Mouse (Mus musculus): ENCODE data around the gene Ylpm1. TPM values are rescaled to one million over a fixed set of nuclear protein-coding genes. Genes with fewer than 3 reads are reported as not detected.

The Ylpm1 gene
- total RNA-seq (2022), result 10 to 100 TPM; 26.6 to 30.4 (median 29.7) TPM

DNA sequence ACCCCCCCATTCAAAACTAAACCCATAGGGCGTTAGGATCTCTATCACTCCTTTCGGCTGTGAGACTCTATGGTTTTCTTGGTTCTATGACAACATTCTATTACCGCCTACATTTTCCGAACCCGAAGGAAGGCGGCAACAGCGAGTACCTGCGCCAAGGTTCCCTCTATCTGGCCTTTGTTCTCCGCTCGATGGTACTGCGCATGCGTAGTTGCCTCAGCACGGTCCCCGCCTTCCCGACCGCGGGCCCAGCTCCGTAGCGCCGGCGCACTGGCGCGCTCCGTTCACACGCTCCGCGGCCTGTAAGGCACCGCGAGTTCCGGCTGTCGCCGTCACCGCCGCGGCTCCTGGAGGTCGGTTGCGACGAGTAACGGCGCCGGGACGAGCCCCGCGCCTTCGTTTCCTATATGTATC is at the start of gene Ylpm1:
Gene Ylpm1 (plus strand): TSS at position 239 of the 414 bp plus-strand sequence.
- peak; percentile 97 for DNase-seq (ENCODE audit: low spot score)

DNA sequence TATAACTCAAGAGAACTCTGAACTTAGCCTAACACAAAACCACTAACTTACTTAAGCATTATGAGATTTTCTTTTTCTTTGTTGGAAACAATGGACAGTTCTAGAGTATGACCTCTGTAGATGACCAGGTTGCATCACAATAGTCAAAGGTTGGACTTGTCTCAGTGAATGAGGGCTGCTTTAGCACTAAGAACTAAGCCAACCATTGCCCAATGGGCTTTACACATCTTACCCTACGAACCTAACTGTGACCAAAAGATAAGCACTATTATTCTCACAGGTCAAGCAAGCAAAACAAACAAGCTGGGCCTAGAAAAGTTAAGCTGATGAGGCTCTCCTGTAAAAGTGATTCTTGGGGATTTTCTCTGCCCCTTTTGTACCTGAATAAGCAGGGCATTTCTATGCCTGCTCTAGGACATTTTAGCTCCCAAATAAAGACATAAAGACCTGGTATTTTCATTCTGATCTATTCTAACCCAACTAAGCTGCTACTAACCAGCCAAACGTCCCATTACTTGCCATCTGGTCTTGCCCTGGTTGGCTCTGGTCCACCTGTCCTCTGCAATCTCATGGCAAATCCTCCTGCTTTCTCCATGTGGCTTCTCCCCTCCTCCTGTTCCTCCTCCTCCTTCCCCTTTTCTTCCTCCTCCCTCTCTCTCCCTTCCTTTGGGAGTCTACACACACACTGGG is 48.1 kb upstream of the Ylpm1 start:
- DNase-seq (ENCODE audit: low spot score), result no peak

DNA sequence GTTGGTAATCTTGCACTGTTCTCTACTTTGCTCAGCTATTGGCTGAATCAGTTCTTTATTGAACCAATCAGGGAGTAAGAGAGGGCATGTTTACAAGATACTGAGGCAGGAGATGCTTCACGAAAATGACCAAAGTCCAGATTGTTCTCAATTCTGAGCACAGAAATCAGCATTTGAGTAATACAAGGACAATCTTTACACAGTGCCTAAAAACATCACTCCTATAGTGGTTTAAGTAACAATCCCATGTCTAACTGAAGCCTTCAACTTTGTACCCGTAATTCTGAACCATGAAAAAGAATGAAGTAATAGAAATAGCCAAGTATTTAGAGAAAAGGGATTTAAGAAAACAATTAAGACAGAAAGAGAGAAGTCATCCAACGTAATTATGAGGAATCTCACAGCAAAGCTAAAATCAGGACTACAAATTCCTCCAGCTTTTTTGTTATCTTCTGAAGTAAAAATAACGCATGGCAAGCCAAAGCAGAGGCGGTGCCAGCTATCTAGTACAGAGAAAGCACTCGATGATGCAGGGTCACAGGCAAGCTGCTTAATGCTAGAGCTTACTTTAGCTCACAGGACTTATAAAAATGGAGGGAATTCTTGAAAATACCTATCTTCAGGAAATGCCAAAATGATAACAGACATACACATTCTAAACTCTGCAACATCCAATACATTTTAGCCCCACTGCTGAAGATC is 47.4 kb upstream of the Ylpm1 start:
- peak; percentile 40 for DNase-seq (ENCODE audit: low spot score)

DNA sequence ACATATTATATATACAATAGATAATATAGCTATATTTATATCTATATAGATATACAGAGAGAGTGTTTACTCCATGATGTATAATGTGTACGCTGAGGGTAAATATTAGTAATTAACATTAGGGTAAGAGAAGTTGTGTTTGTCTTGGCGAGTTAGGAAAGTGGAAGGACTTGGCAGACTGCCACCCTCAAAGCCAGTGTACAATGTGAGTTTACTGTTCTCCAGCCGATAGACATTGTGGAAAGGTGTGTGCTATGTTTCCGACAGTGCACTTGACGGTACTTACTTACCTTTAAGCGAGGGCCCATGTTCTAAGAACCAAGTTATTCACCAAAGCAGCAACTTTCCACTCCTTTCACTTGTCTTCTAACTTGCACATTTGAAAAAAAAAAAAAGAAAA is 45.4 kb upstream of the Ylpm1 start:
- no peak for DNase-seq (ENCODE audit: low spot score)

DNA sequence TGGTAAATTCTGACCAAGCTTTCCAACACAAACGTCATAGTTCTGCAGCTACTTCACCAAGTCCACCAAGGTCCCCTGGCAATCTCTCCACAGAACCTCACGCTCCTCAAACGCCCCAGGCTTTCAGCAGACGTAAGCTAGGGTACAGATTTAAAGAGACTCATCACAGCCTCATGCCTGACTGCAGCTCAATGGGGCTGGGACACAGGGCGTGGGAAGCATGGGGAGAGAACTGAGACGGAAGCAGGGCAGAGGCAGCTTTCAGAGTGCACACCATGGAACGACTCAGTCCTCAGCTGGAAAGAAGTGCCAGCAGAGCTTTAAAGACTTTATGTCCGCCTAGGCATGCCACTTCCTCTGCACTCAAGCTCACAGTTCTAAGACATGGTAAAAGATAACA is 44.6 kb upstream of the Ylpm1 start:
- DNase-seq (ENCODE audit: low spot score), result no peak

DNA sequence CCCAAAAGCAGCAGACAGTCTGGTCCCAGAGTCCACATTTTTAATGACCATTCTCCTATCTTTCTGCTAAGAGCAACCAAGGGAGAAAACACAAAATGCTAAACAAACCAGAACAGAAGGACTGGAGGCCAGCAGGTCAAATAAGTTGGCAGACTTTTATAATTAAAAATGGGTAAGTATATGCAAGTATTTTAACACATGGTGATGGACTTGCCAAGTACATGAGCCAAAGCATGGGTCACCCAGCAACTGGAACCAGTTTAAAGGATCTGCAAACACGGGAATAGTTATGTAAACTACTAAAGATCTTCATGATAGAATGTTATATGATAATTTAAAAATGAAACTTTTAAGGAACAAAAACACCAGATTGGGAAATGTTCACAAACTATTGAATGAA is 43.8 kb upstream of the Ylpm1 start:
- DNase-seq (ENCODE audit: low spot score), result no peak

DNA sequence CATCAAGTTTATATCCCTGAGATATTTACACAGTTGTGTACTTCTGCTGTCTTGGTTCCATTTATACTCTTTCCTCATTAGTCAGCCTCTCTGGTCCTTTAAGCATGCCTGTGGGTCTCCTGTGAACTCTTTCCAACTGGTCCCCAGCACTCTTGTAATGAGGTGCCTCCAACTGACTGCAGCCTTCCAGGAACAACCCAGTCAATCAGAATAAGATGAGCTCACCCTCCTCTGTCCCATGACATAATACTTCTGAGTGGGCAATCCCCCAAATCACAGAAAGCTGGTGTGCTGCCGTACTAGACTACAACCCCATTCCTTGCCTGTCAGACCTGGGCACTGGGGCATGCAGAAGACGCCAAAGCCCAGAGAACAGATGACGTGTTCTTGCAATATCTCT is 39.8 kb upstream of the Ylpm1 start:
- no peak for DNase-seq (ENCODE audit: low spot score)

DNA sequence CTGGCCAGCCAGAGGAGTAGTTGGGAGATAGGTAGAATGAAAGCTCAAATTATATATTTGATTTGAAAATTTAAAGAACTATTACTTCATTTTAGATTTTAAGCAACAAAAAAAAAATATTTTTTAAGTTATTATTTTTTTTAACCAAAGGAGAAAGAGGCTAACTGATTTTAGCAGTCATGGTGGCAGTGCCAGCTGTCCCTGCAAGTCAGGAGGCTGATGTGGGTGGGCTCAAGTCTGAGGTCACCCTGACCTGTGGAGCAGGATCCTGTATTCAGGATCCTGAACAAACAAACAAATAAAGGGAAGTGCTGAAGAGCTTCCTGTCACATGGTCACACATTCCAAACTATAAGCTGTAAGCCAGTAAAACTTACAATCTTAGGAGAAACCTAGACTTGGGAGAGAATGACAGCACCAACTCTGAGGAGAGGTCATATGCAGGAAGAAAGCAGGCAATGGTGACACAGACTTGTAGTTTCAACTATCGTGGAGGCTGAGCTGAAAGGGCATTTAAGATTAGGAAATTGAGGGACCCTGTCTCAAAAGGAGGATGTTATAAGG is 37.2 kb upstream of the Ylpm1 start:
- DNase-seq (ENCODE audit: low spot score), result no peak

DNA sequence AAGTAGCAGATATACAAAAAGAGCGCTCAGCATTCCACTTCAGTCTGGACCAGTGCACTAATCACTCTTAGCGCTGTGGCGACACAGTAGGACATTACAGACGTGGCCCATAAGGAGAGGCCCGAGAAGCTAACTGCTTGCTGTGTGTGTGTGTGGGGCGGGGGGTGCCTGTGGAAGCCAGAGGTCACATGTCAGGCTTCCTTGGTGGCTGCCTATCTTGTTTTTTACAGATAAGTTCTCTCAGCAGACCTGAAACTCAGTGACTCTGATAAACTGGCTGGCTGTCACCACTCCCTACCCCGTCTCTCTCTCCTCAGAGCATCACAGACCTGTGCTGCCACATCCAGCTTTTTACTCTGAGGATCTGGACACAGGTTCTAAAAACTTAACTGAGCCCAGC is 33.5 kb upstream of the Ylpm1 start:
- DNase-seq (ENCODE audit: low spot score), result no peak

DNA sequence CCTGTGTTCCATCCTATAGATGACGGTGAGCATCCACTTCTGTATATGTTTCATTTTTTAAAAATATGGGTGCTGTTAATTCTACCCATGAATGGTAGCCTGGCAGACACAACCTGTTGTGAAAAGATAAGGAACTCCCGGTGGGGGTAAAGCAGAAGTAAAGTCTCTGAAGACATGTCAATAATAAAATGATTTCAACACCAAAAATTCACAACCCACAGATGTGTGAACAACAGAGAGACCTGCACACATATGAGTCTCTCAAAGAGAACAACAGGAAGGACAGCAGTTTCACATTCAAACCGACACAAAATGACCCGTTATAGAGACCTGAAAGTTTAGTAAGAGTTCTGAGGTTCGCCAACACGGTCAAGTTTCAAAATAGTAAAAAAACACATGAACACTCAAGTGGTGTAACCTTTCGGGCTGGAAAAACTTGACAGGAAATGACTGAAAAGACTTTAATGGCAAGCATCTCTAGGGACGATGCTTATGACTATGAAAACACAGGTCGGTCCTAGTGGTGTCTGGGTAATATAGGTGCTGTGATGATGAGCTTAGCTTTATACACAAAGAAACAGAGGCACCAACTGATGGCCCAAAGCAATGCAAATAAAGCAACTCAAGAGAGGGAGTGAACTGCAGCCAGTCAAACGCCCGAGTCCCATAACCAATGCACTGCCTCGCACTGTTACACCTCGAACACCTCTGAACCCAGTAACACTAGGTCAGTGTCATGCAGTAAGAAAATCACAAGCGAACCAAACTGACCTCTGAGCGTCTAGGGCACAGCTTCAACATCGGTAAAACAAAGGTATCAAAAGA is 27.1 kb upstream of the Ylpm1 start:
- DNase-seq (ENCODE audit: low spot score), result no peak

DNA sequence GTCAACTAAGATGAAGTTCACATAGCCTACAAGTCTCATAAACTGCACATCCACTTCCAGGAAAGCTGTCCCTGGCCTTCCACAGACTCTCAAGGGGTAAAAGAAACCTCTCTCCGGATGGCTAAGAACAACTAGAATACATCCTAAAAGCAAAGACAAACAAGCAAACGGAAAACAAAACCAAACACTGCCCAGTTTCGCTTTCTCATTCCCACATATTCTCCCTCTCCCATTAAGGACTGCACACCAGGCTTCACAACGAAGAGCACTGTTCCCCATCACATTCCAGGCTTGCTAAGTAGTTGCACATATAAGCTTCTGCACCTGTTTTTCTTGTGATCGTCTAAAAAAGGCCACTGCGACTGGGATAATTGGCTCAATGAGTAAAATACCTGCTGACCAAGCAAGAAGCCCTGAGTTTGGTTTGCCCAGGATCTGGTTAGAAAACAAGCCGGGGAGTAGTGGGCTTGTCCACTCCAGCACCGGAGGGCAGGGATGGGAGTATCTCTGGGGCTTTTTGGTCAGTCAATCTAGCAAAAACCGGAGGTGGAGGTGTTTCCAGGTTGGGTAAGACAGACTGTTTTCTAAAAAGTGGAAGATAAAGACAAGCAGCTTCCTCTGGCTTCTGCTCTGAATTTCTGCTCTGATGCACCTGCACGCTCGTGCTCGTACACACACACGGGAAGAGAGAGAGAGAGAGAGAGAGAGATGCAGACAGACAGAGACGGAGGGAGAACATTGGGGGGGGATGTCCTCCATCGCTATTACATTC is 26.3 kb upstream of the Ylpm1 start:
- no peak for DNase-seq (ENCODE audit: low spot score)

DNA sequence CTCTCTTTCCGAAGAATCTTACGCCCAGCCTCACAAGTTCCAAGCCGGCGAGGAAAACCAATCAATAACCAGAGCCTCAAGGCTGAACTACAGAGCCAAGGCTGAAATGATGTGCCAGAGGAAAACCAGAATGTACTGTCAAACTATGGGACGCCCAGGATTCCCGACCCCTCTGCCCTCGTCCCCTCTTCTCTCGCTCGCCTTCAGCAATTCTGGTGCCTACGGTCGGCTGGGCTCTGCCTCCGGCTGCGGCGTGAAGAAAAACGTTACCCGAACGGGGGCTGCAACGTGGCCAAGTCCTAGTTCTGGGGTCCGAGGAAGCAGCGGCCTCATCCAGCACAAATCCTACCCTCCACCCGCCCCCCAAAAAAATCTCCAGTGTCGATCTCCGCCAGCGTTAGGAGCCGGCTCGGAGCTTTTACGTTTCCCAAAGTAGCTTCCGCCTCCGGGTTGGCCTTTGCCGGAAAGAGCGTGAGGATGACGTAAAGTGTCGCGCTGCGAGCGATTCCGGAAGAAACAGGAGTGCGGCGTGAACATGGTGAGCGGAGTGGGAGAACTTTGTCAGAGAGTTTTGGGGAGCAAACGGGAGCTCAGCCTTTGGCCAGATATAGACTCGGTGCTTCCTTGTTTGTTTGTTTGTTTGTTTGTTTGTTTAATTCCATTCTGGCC is 25.6 kb upstream of the Ylpm1 start, which contains the start of the genes Fcf1 and Arel1:
Gene Fcf1 (plus strand): TSS at position 470 of the 669 bp plus-strand sequence.
Gene Arel1 (minus strand): TSS at position 473 of the 669 bp plus-strand sequence.
- peak; percentile 95 for DNase-seq (ENCODE audit: low spot score)

DNA sequence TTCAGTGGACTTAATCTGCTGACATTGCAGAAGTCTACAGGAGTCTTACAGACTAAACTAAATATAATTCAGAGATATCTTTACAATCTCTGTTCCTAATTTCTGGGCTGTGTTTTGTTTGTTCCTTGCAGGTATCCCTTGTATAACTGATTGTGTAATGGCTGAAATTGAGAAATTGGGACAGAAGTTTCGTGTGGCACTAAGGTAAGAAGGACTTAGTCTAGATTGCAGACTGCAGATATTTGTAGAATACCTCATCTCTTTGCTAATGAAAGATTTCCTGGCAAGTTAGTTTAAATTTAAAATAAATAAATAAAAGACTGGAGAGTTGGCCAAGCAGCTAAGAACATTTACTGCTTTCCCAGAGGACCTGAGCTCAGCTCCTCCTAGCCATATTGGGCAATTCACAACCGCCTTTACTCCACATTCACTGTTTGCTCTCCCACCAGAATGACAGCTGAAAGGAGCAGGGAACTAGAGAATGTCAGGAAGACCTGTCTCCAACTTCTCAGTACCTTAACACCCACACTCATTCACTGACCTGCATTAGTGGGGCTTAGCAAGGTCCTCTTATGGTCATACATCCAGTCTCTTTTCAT is 16.8 kb upstream of the Ylpm1 start:
- DNase-seq (ENCODE audit: low spot score), result no peak

DNA sequence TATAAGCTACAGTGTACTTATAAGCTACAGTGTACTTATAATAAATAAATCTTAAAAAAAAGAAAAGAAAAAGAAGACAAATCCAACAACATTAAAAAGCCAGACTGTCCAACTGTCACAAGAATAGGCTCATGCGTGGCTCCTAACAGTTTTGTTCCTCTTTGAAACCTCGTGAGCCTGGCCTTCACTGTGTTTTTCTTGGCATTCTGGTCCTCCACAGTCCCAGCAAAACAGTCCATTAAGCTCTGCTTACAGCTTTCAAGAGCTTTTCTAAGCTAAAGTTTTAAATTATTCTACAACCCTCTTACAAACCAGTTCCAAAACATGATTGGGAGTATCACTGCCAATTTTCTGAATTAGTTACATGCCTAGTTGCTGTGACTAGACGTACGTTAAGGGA is 6.7 kb upstream of the Ylpm1 start:
- no peak for DNase-seq (ENCODE audit: low spot score)

DNA sequence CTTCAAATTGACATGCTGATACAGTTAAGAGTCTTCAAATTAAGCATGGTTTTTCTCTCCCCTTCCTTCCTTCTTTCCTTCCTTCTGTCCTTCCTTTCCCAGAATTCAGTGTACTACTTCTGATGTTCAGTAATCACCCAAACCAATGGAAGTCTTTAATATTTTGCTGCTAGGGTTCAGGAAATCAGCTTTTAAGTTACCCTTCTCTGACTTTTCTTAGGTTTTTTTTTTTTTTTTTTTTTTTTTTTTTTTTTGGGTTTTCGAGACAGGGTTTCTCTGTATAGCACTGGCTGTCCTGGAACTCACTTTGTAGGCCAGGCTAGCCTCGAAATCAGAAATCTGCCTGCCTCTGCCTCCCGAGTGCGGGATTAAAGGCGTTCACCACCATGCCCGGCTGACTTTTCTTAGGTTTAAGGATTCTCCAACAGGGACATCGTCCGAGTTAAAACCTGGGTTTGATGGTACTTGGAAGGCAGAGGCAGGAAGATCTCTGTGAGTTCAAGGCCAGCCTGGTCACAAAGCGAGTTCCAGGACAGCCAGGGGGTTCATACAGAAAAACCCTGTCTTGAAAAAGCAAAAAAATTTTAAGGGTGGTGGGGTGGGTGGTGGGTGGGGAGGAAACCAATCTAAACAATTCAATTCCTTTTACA is 884 bp upstream of the Ylpm1 start:
- no peak for DNase-seq (ENCODE audit: low spot score)

DNA sequence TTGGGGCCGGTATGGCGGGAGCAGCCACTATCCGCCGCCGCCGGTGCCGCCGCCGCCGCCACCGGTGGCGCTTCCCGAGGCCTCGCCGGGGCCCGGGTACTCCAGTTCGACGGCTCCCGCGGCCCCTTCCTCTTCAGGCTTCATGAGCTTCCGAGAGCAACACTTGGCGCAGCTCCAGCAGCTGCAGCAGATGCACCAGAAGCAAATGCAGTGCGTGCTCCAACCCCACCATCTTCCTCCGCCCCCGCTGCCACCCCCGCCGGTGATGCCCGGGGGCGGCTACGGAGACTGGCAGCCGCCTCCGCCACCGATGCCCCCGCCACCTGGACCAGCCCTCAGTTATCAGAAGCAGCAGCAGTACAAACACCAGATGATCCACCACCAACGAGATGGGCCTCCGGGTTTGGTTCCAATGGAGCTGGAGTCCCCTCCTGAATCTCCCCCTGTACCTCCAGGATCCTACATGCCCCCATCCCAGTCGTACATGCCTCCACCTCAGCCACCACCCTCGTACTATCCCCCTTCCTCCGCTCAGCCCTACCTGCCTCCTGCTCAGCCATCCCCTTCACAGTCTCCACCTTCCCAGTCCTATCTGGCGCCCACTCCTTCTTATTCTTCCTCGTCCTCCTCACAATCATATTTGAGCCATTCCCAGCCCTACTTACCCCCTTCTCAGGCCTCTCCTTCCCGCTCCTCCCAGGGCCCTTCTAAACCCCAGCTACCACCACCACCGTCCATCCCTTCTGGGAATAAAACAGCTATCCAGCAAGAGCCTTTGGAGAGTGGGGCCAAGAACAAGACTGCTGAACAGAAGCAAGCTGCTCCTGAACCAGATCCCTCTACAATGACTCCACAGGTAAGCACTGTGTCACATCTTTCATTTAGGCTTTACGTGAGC is 629 bp downstream of the Ylpm1 start:
- DNase-seq (ENCODE audit: low spot score), result no peak

DNA sequence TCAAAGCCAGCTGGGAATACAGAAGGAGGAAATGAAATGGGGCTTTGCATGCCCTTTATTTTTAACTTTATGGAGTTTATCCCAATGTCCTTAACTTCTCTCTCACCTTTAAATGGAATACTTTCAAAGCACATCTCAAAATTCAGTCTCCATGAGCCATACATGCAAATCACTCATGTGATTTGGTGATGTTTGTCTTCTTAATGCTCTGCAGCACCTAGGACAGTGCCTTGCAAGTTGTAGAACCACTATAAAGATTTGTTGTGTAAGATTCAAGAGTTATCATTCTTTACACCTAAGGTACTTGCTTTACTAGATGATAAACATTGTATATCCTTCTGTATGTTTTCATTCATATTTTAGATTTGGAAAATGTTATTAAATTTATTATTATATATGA is 2.9 kb downstream of the Ylpm1 start:
- no peak for DNase-seq (ENCODE audit: low spot score)

DNA sequence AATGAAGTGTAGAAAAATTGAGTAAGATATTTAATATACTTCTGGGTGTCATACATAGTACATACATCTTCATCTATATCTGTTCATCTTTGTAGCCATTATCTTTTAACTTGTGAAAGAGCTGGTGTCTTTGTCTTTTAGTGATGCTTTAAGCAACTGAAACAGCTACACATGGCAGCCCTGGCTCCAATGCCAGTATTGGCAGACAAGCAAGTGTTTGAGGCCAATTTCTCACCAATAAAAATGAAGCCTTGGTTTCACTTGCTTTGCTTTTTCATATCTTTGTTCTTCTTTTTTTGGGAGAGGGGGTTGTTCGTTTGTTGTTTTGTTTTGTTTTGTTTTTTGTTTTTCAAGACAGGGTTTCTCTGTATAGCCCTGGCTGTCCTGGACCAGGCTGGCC is 10.1 kb downstream of the Ylpm1 start:
- no peak for DNase-seq (ENCODE audit: low spot score)

DNA sequence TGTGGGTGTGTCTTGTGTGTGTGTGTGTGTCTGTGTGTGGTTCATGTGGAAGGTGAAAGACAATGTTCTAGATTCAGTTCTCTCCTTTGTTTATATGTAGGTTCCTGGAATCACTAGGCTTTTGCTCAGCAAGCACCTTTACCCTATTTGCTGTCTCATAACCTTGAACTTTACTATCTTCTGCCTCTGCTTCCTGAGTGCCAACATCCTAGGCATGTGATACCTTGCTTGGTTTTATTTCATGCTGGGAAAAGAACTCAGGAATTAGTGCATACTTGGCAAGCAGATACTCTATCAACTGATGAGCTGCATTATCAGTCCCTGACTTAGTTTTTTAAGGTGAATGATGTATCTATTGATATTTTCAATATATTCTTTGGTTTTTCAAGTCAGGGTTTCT is 10.9 kb downstream of the Ylpm1 start:
- no peak for DNase-seq (ENCODE audit: low spot score)
